Mouse (Mus musculus) G1E (cell line): ENCODE measurements around the gene Srsf6.

Source experiments
- CTCF ChIP-seq: IDR thresholded peaks from 2 replicates; pipeline ENCODE4 v1.5.1; 2012; ENCODE audit warnings: low read depth, low read length, inconsistent platforms, mixed read lengths
- POLR2AphosphoS5 ChIP-seq: IDR thresholded peaks from 2 replicates; pipeline ENCODE4 v1.6.1; 2012; ENCODE audit warnings: low read depth, low read length, inconsistent platforms; ENCODE audit not compliant: insufficient replicate concordance
- TAL1 ChIP-seq: conservative IDR thresholded peaks from 2 replicates; pipeline ENCODE4 v1.6.1; 2012; ENCODE audit warnings: low read depth, low read length, inconsistent platforms, mixed read lengths

- TF ChIP-seq CTCF (no peak), TAL1 (no peak), POLR2AphosphoS5 (no peak)
Observed at GRCm38 (mm10) chr2:162943148-162943846, 12.0 kb downstream of the Srsf6 start, which contains the start of gene L3mbtl1.
